ENCODE assay signal across 22 mouse cellular contexts in genomic region chr16:77392205-77392604, GRCm38 (mm10).
"Had no signal": no experiment of that assay in that cellular context is flagged by ENCODE, and none has a peak within 500 bp of the region (broad histone marks: within the 10 kb centered on the region; RNA-seq: fewer than 3 reads in every experiment).

No protein-coding gene starts in this region.

- H3K4me1 ChIP-seq: intestine, embryonic 15.5 days; limb, embryonic 15.5 days; lung, embryonic 15.5 days; megakaryocyte, embryonic 14.5 days had no signal

- DNase-seq: kidney, adult 11 months; kidney, adult 9 months; kidney, postnatal 14 days; kidney, postnatal 4 days; left cerebral cortex, postnatal 4 days; lung, postnatal 10 days; lung, postnatal 36 days; midbrain, embryonic 14.5 days; right cerebral cortex, adult 18-20 months; right cerebral cortex, postnatal 14 days; right cerebral cortex, postnatal 4 days; thymus, adult 2 months; thymus, postnatal 25 days had no signal

- H3K9ac ChIP-seq: intestine, embryonic 15.5 days; limb, embryonic 12.5 days; limb, embryonic 15.5 days; lung, embryonic 15.5 days; neural tube, embryonic 12.5 days; neural tube, embryonic 15.5 days had no signal

- H3K9me3 ChIP-seq: intestine, embryonic 15.5 days; limb, embryonic 12.5 days; limb, embryonic 15.5 days; lung, embryonic 15.5 days; megakaryocyte, embryonic 14.5 days; neural tube, embryonic 12.5 days; neural tube, embryonic 15.5 days had no signal

- H3K4me3 ChIP-seq: intestine, embryonic 15.5 days; limb, embryonic 12.5 days; limb, embryonic 15.5 days; lung, embryonic 15.5 days; megakaryocyte, embryonic 14.5 days; neural tube, embryonic 12.5 days; neural tube, embryonic 15.5 days had no signal

- H3K4me2 ChIP-seq: intestine, embryonic 15.5 days; limb, embryonic 12.5 days; limb, embryonic 15.5 days; lung, embryonic 15.5 days; midbrain, embryonic 11.5 days; neural tube, embryonic 12.5 days; neural tube, embryonic 15.5 days had no signal

- H3K27ac ChIP-seq: intestine, embryonic 15.5 days; limb, embryonic 12.5 days; limb, embryonic 15.5 days; lung, embryonic 15.5 days; neural tube, embryonic 12.5 days; neural tube, embryonic 15.5 days; stomach, postnatal 0 days had no signal

- H3K27me3 ChIP-seq: intestine, embryonic 15.5 days; limb, embryonic 12.5 days; limb, embryonic 15.5 days; lung, embryonic 15.5 days; megakaryocyte, embryonic 14.5 days; neural tube, embryonic 12.5 days; neural tube, embryonic 15.5 days had no signal

- H3K36me3 ChIP-seq: intestine, embryonic 15.5 days; limb, embryonic 12.5 days; limb, embryonic 15.5 days; lung, embryonic 15.5 days; neural tube, embryonic 15.5 days had no signal

- ATAC-seq: intestine, embryonic 15.5 days had no signal
